Mouse (Mus musculus): ENCODE data around the gene Slc7a12.

Slc7a12 gene

GRCm38 (mm10) chr3:14480397-14480796 is at the start of gene Slc7a12:
Gene Slc7a12, plus strand, starts transcription at chr3:14480697.
- DNase-seq (ENCODE audit: low spot score): no peak

GRCm38 (mm10) chr3:14432381-14432780 is 48.1 kb upstream of the Slc7a12 start:
- DNase-seq (ENCODE audit: low spot score): no peak

- DNase-seq (ENCODE audit: low spot score): no peak
Measured at GRCm38 (mm10) chr3:14446015-14446414, 34.5 kb upstream of the Slc7a12 start.

GRCm38 (mm10) chr3:14446691-14447090 is 33.8 kb upstream of the Slc7a12 start:
- no peak for DNase-seq (ENCODE audit: low spot score)

All from adipocyte (in vitro differentiated cells).